Mouse (Mus musculus) stomach, embryonic 14.5 days (tissue): ENCODE measurements around the gene Elmsan1. TPM values are rescaled to one million over a fixed set of nuclear protein-coding genes. Genes with fewer than 3 reads are reported as not detected.
"Not testable (repeated sequence)": the region's sequence is repeated elsewhere in the genome, so short reads cannot be mapped to it uniquely, and the experiment has no call there.

ENCODE experiments used
- ATAC-seq: fragments of 200-750 bp; cut with Nextera tagmentation; 2 replicates; pipeline ENCODE4 v1.8.0; 2017; ENCODE audit warnings: low read depth, moderate TSS enrichment; ENCODE audit not compliant: insufficient number of reproducible peaks, insufficient read depth, low FRiP score
- H3K27ac ChIP-seq: fragments of 300-500 bp; sonication (generic); 2 replicates; pipeline ENCODE4 v1.5.1; 2014; ENCODE audit warnings: mild to moderate bottlenecking, low read length, moderate library complexity, mixed read lengths
- H3K27me3 ChIP-seq: fragments of 300-500 bp; sonication (generic); 2 replicates; pipeline ENCODE4 v1.6.1; 2014; ENCODE audit warnings: low read length, control low read depth, mixed read lengths; ENCODE audit not compliant: control insufficient read depth, insufficient read depth
- H3K36me3 ChIP-seq: fragments of 300-500 bp; sonication (generic); 2 replicates; pipeline ENCODE4 v1.6.1; 2014; ENCODE audit warnings: mild to moderate bottlenecking, control low read depth, low read length, moderate library complexity, mixed read lengths; ENCODE audit not compliant: control insufficient read depth, insufficient read depth
- H3K4me1 ChIP-seq: fragments of 300-500 bp; sonication (generic); 2 replicates; pipeline ENCODE4 v1.6.1; 2014; ENCODE audit warnings: low read length, control low read depth, mixed read lengths; ENCODE audit not compliant: control insufficient read depth, insufficient read depth
- H3K4me2 ChIP-seq: fragments of 300-500 bp; sonication (generic); replicated peaks from 2 replicates; pipeline ENCODE4 v1.6.1; 2014; ENCODE audit warnings: low read depth, low read length, control low read depth
- H3K4me3 ChIP-seq: fragments of 300-500 bp; sonication (generic); 2 replicates; pipeline ENCODE4 v1.5.1; 2014; ENCODE audit warnings: low read depth, low read length, control low read depth
- H3K9ac ChIP-seq: fragments of 300-500 bp; sonication (generic); replicated peaks from 2 replicates; pipeline ENCODE4 v1.6.1; 2014; ENCODE audit warnings: low read depth, mild to moderate bottlenecking, control low read depth, low read length, moderate library complexity, mixed read lengths
- H3K9me3 ChIP-seq: fragments of 300-500 bp; sonication (generic); 2 replicates; pipeline ENCODE4 v1.6.1; 2016; ENCODE audit warnings: low read depth, low read length, control low read depth; ENCODE audit not compliant: control insufficient read depth
- WGBS: fragments of 180-500 bp; shearing (Covaris S2); extraction: QIAGEN DNeasy Blood & Tissue Kit; methylation state at CpG from one replicate; pipeline ENCODE4 v1.1.7; 2014; 5-methylcytosine and 5-hydroxymethylcytosine counted together
- polyA plus RNA-seq: library from polyadenylated mRNA; unstranded; fragments of >200 nt; fragmentation: Nextera tagmentation; extraction: Ambion mirVana; gene quantifications from 2 replicates; pipeline ENCODE4 v1.2.1, GENCODE M21; 2014

Elmsan1 gene
- polyA plus RNA-seq, 1 experiment from 2014 or later: 10.2 TPM

GRCm38 (mm10) chr12:84237036-84237435 lies 18.4 kb upstream of the Elmsan1 start:
- WGBS: 78% methylated on average over 5 of the region's 5 CpGs
- not testable (repeated sequence) for H3K27me3 ChIP-seq, H3K27ac ChIP-seq, H3K4me2 ChIP-seq, H3K4me3 ChIP-seq, H3K9me3 ChIP-seq, H3K9ac ChIP-seq, ATAC-seq, H3K36me3 ChIP-seq, H3K4me1 ChIP-seq

GRCm38 (mm10) chr12:84235981-84236752 lies 17.5 kb upstream of the Elmsan1 start:
- 71% methylated on average over 10 of the region's 10 CpGs for WGBS
- ATAC-seq: no peak
- H3K27ac ChIP-seq: no peak overlapping the region

GRCm38 (mm10) chr12:84235577-84235976 lies 16.9 kb upstream of the Elmsan1 start:
- H3K9ac ChIP-seq: no peak overlapping the region
- no peaks in the 10 kb centered on the region for H3K27me3 ChIP-seq
- H3K36me3 ChIP-seq: no peaks in the 10 kb centered on the region
- 0 out of 2 replicates have a peak, but pooled peaks have one; percentile 28 for ATAC-seq
- 94% methylated on average over 6 of the region's 6 CpGs for WGBS
- no peak overlapping the region for H3K27ac ChIP-seq
- no peak overlapping the region for H3K4me2 ChIP-seq
- H3K9me3 ChIP-seq: no peaks in the 10 kb centered on the region
- H3K4me1 ChIP-seq: no peaks in the 10 kb centered on the region
- no peak overlapping the region for H3K4me3 ChIP-seq

More at GRCm38 (mm10) chr12:84235981-84236752, 17.5 kb upstream of the Elmsan1 start:
- H3K9me3 ChIP-seq: no peaks in the 10 kb centered on the region
- no peak overlapping the region for H3K9ac ChIP-seq
- H3K4me3 ChIP-seq: no peak overlapping the region
- no peaks in the 10 kb centered on the region for H3K4me1 ChIP-seq
- H3K36me3 ChIP-seq: no peaks in the 10 kb centered on the region
- H3K4me2 ChIP-seq: no peak overlapping the region
- H3K27me3 ChIP-seq: no peaks in the 10 kb centered on the region

GRCm38 (mm10) chr12:84233488-84234100 lies 14.9 kb upstream of the Elmsan1 start:
- H3K4me1 ChIP-seq: no peaks in the 10 kb centered on the region
- H3K27ac ChIP-seq: no peak overlapping the region
- H3K9ac ChIP-seq: no peak overlapping the region
- 81% methylated on average over 8 of the region's 8 CpGs for WGBS
- H3K9me3 ChIP-seq: no peaks in the 10 kb centered on the region
- no peaks in the 10 kb centered on the region for H3K27me3 ChIP-seq
- ATAC-seq: no peak
- no peak overlapping the region for H3K4me3 ChIP-seq
- H3K4me2 ChIP-seq: no peak overlapping the region
- H3K36me3 ChIP-seq: no peaks in the 10 kb centered on the region

- H3K4me3 ChIP-seq: no peak overlapping the region
- no peak for ATAC-seq
- H3K4me2 ChIP-seq: no peak overlapping the region
- no peaks in the 10 kb centered on the region for H3K36me3 ChIP-seq
- WGBS: 80% methylated on average over 9 of the region's 9 CpGs
- H3K9me3 ChIP-seq: no peaks in the 10 kb centered on the region
- H3K27ac ChIP-seq: no peak overlapping the region
- H3K9ac ChIP-seq: no peak overlapping the region
- H3K27me3 ChIP-seq: no peaks in the 10 kb centered on the region
- H3K4me1 ChIP-seq: no peaks in the 10 kb centered on the region
These were observed 7.6 kb upstream of the Elmsan1 start for GRCm38 (mm10) chr12:84226117-84226840.

- H3K4me1 ChIP-seq: peaks cover 4% of the 10 kb centered on the region
- H3K36me3 ChIP-seq: no peaks in the 10 kb centered on the region
- ATAC-seq: no peak
- H3K4me3 ChIP-seq: peak overlapping the region; percentile 27
- no peaks in the 10 kb centered on the region for H3K27me3 ChIP-seq
- H3K27ac ChIP-seq: no peak overlapping the region; the same call in 1 of the 2 replicates
- no peak overlapping the region; the same call in 1 of the 2 replicates for H3K9ac ChIP-seq
- peak overlapping the region; percentile 51 for H3K4me2 ChIP-seq
- WGBS: 1% methylated on average over 17 of the region's 17 CpGs
- H3K9me3 ChIP-seq: no peaks in the 10 kb centered on the region
These were observed 3.8 kb upstream of the Elmsan1 start for GRCm38 (mm10) chr12:84222405-84222961.

- peaks cover 12% of the 10 kb centered on the region for H3K4me1 ChIP-seq
- H3K9me3 ChIP-seq: no peaks in the 10 kb centered on the region
- H3K4me2 ChIP-seq: no peak overlapping the region
- WGBS: 82% methylated on average over 14 of the region's 14 CpGs
- H3K27me3 ChIP-seq: no peaks in the 10 kb centered on the region
- no peak overlapping the region for H3K4me3 ChIP-seq
- H3K9ac ChIP-seq: no peak overlapping the region
- H3K27ac ChIP-seq: no peak overlapping the region
- no peaks in the 10 kb centered on the region for H3K36me3 ChIP-seq
- no peak for ATAC-seq
These were observed 2.5 kb upstream of the Elmsan1 start for GRCm38 (mm10) chr12:84220951-84221891.
